8 mouse cellular contexts compared by ENCODE assay signal in the genomic region with DNA sequence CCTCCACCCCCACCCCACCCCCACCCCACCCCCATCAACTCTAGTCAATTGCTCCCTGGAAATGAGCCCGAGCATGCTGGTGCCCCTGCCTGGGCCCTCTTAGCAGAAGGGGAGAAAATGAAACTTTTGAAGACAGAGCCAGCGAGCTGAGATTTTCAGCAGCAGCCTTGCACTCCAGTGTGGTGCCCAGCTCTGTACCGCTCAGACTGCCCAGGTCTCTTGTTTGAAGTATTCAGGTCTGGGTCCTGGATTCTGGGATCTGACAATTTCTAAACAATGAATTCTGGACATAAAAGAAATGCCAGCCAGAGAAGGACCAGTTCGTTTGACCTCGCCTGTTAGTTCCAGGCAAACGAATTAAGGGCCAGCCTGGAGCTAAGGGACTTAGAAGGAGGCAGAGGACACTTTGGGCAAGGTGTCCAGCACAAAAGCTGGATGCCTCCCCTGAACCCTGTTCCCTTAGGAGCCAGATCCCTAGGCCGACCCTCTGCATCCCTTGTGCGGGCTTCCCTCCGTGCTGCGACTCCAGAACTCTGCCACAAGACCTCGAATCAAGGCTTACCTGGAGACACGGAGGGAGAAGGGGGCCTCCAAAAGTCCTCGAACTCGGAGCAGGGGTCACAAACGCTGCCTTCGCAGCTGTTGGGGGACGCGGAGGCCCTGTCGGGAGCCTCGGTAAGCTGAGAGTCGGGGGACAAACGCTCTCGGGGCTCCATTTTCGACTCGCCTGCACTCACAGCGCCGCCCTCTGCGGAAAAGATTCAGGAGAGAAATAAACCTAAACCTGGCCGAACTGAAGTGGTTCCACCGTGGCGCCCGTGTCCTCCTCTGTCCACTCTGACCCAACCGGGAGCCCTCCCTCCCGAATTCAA. TPM values are rescaled to one million over a fixed set of nuclear protein-coding genes. Genes with fewer than 3 reads are reported as not detected.
DNase-seq lines count a peak whose midpoint lies in the region; ATAC-seq and TF ChIP-seq lines count a peak whose summit lies in the region.

No protein-coding gene starts in this region.

- no peaks in the 10 kb centered on the region for H3K9me3 ChIP-seq in hindbrain, embryonic 14.5 days (ENCODE audit: control insufficient read depth, low read length)
- no peaks in the 10 kb centered on the region for H3K9me3 ChIP-seq in liver, embryonic 15.5 days (replicated peaks)

- no peaks in the 10 kb centered on the region for H3K36me3 ChIP-seq in hindbrain, embryonic 14.5 days (replicated peaks; ENCODE audit: control insufficient read depth, insufficient read depth)
- no peaks in the 10 kb centered on the region for H3K36me3 ChIP-seq in liver, embryonic 15.5 days (replicated peaks)
- no peaks in the 10 kb centered on the region for H3K36me3 ChIP-seq in small intestine, adult 2 months (ENCODE audit: control insufficient read depth, insufficient read depth, low read length)

- no peak for TF ChIP-seq CTCF in small intestine, adult 2 months (IDR thresholded peaks at IDR 0.05; ENCODE audit: extremely low read depth, insufficient read length, insufficient replicate concordance, low read depth, low read length)

- no peak for ATAC-seq in CD4-positive, CD25-positive, alpha-beta regulatory T cell, adult 4 months
- no peak for ATAC-seq in hindbrain, embryonic 14.5 days (ENCODE audit: low FRiP score)
- ATAC-seq in liver, embryonic 15.5 days (ENCODE audit: insufficient read depth), result no peak

- no peak overlapping the region for H3K9ac ChIP-seq in hindbrain, embryonic 14.5 days
- H3K9ac ChIP-seq in liver, embryonic 15.5 days, result no peak overlapping the region; the same call in 1 of the 2 replicates

- H3K4me2 ChIP-seq in hindbrain, embryonic 14.5 days (replicated peaks), result peak overlapping the region; percentile 27; the same call in 1 of the 2 replicates
- H3K4me2 ChIP-seq in liver, embryonic 15.5 days, result peak overlapping the region; percentile 60

- TF ChIP-seq POLR2A in small intestine, adult 2 months (IDR thresholded peaks at IDR 0.05; ENCODE audit: low read depth, low read length), result no peak

- H3K4me1 ChIP-seq in hindbrain, embryonic 14.5 days (replicated peaks; ENCODE audit: control insufficient read depth, insufficient read depth, low read length), result peaks cover 8% of the 10 kb centered on the region; the same call in 1 of the 2 replicates
- peaks cover 45% of the 10 kb centered on the region for H3K4me1 ChIP-seq in liver, embryonic 15.5 days (replicated peaks)
- H3K4me1 ChIP-seq in small intestine, adult 2 months (ENCODE audit: control insufficient read depth, insufficient read depth, insufficient read length, low read length), result peaks cover 24% of the 10 kb centered on the region

- WGBS in hindbrain, embryonic 14.5 days, result under 1% methylated on average over 34 of the region's 34 CpGs
- 3% methylated on average over 34 of the region's 34 CpGs for WGBS in liver, embryonic 15.5 days (ENCODE audit: insufficient replicate concordance)
- 4% methylated on average over 34 of the region's 34 CpGs for WGBS in small intestine, adult 2 months

- H3K4me3 ChIP-seq in hindbrain, embryonic 14.5 days (replicated peaks; ENCODE audit: low read length), result no peak overlapping the region
- peak overlapping the region; percentile 42 for H3K4me3 ChIP-seq in liver, embryonic 15.5 days (replicated peaks)
- peak overlapping the region; percentile 61 for H3K4me3 ChIP-seq in small intestine, adult 2 months (ENCODE audit: low read depth, low read length)

- H3K27me3 ChIP-seq in hindbrain, embryonic 14.5 days (ENCODE audit: control insufficient read depth, insufficient read depth, low read length), result peaks cover 99% of the 10 kb centered on the region
- peaks cover 98% of the 10 kb centered on the region for H3K27me3 ChIP-seq in liver, embryonic 15.5 days
- peaks cover 85% of the 10 kb centered on the region for H3K27me3 ChIP-seq in small intestine, adult 2 months (ENCODE audit: control insufficient read depth, insufficient read depth, low read length)

- H3K27ac ChIP-seq in hindbrain, embryonic 14.5 days, result no peak overlapping the region
- no peak overlapping the region for H3K27ac ChIP-seq in liver, embryonic 15.5 days (replicated peaks)
- H3K27ac ChIP-seq in small intestine, adult 2 months (ENCODE audit: insufficient read depth, low read depth, low read length), result no peak overlapping the region

- DNase-seq in CD4-positive, CD25-positive, alpha-beta regulatory T cell, adult 2 months (ENCODE audit: low read depth, low spot score), result peak; percentile 62
- DNase-seq in urinary bladder, adult 2 months (ENCODE audit: low spot score), result peak; percentile 25
- no peak for DNase-seq in urinary bladder, postnatal 4 days (ENCODE audit: low spot score in 2 of 2)
- DNase-seq in hindbrain, embryonic 14.5 days (ENCODE audit: low spot score), result no peak
- DNase-seq in adipocyte (ENCODE audit: low spot score), result no peak

RNA-seq across cellular contexts. Expression of gene Gfi1, which starts 2.9 kb away (rescaled TPM):
- 1 to 10 TPM; 2.5 to 6.1 TPM for polyA plus RNA-seq in CD4-positive, CD25-positive, alpha-beta regulatory T cell, adult 4 months (2017; shearing (Covaris generic))
- 0.46 and 0.52 TPM in 2 replicates for polyA plus RNA-seq in urinary bladder, adult 2 months (2012; rRNA removed)
- polyA plus RNA-seq in hindbrain, embryonic 14.5 days (2014; fragmentation: Nextera tagmentation; extraction: Ambion mirVana), result 0.08 TPM in 1 of 2 replicates, not detected in the other
- 1.6 and 2.1 TPM in 2 replicates for polyA plus RNA-seq in liver, embryonic 15.5 days (2015; fragmentation: Nextera tagmentation; extraction: Ambion mirVana)
- 7.9 and 8.7 TPM in 2 replicates for polyA plus RNA-seq in small intestine, adult 2 months (2012; rRNA removed)

Comparison
In these comparisons a context has a peak if more than half of its experiments do, and no peak if none do; other contexts are left out.
1. DNase-seq: peak in CD4-positive, CD25-positive, alpha-beta regulatory T cell, adult 2 months (single experiment) and urinary bladder, adult 2 months (single experiment); none in urinary bladder, postnatal 4 days (0 of 2), hindbrain, embryonic 14.5 days (single experiment) and adipocyte (single experiment).